Mouse (Mus musculus) cortical plate, adult 2 months (tissue): ENCODE data around the gene Esf1. TPM values are rescaled to one million over a fixed set of nuclear protein-coding genes. Genes with fewer than 3 reads are reported as not detected.
"Not testable (repeated sequence)": the region's sequence is repeated elsewhere in the genome, so short reads cannot be mapped to it uniquely, and the experiment has no call there.

Experiments
- H3K27ac ChIP-seq: fragments of 200-500 bp; 2 replicates; pipeline ENCODE4 v1.5.1; 2012; ENCODE audit warnings: low read length, control low read depth, inconsistent platforms; ENCODE audit not compliant: insufficient read depth
- H3K4me1 ChIP-seq: fragments of 200-500 bp; 2 replicates; pipeline ENCODE4 v1.6.1; 2011; ENCODE audit warnings: low read length; ENCODE audit not compliant: control insufficient read depth, insufficient read depth
- H3K4me3 ChIP-seq: fragments of 200-500 bp; 2 replicates; pipeline ENCODE4 v1.5.1; 2011; ENCODE audit warnings: mild to moderate bottlenecking, low read length, control low read depth; ENCODE audit not compliant: insufficient read depth
- CTCF ChIP-seq: fragments of 200-500 bp; IDR thresholded peaks from 2 replicates; pipeline ENCODE4 v1.5.1; 2011; ENCODE audit warnings: mild to moderate bottlenecking, control low read depth, low read length; ENCODE audit not compliant: insufficient read depth; ENCODE audit errors: extremely low read depth
- POLR2A ChIP-seq: fragments of 200-500 bp; IDR thresholded peaks from 2 replicates; pipeline ENCODE4 v1.6.1; 2011; ENCODE audit warnings: mild to moderate bottlenecking, low read length, control low read depth; ENCODE audit not compliant: insufficient read depth; ENCODE audit errors: extremely low read depth
- polyA plus RNA-seq: library from polyadenylated mRNA; depleted of rRNA; stranded (reverse); fragments of >200 nt; gene quantifications from 2 replicates; pipeline ENCODE4 v1.2.3, GENCODE M21; 2012; rRNA removed

The Esf1 gene
- polyA plus RNA-seq, 1 experiment, result 13.0 TPM

- H3K27ac ChIP-seq, result no peak overlapping the region
- TF ChIP-seq POLR2A (no peak), CTCF (no peak)
- no peak overlapping the region for H3K4me3 ChIP-seq
- no peaks in the 10 kb centered on the region for H3K4me1 ChIP-seq
Measured at GRCm38 (mm10) chr2:140097131-140097591, 73.2 kb downstream of the Esf1 start.

GRCm38 (mm10) chr2:140096034-140096433 is 74.3 kb downstream of the Esf1 start:
- TF ChIP-seq CTCF (no peak), POLR2A (no peak)

GRCm38 (mm10) chr2:140093433-140093832 is 76.9 kb downstream of the Esf1 start:
- Histone ChIP-seq H3K27ac (no peak overlapping the region), H3K4me3 (no peak overlapping the region), H3K4me1 (no peaks in the 10 kb centered on the region)
- TF ChIP-seq CTCF (no peak), POLR2A (no peak)

More at GRCm38 (mm10) chr2:140096034-140096433, 74.3 kb downstream of the Esf1 start:
- Histone ChIP-seq H3K4me1 (no peaks in the 10 kb centered on the region), H3K4me3 (no peak overlapping the region), H3K27ac (no peak overlapping the region)

GRCm38 (mm10) chr2:140084245-140084644 is 86.1 kb downstream of the Esf1 start:
- H3K27ac ChIP-seq, result no peak overlapping the region
- H3K4me1 ChIP-seq, result no peaks in the 10 kb centered on the region
- H3K4me3 ChIP-seq, result no peak overlapping the region
- no peak for TF ChIP-seq POLR2A
- no peak for TF ChIP-seq CTCF

GRCm38 (mm10) chr2:140080747-140081577 is 89.4 kb downstream of the Esf1 start:
- H3K4me3 ChIP-seq, result no peak overlapping the region
- TF ChIP-seq POLR2A (no peak), CTCF (no peak)

GRCm38 (mm10) chr2:140079284-140079683 is 91.1 kb downstream of the Esf1 start:
- not testable (repeated sequence) for H3K4me3 ChIP-seq, H3K27ac ChIP-seq, H3K4me1 ChIP-seq

More at GRCm38 (mm10) chr2:140080747-140081577, 89.4 kb downstream of the Esf1 start:
- Histone ChIP-seq H3K4me1 (no peaks in the 10 kb centered on the region), H3K27ac (no peak overlapping the region)

GRCm38 (mm10) chr2:140078600-140079280 is 91.6 kb downstream of the Esf1 start:
- no peak overlapping the region for H3K27ac ChIP-seq
- H3K4me1 ChIP-seq, result no peaks in the 10 kb centered on the region
- TF ChIP-seq CTCF (no peak), POLR2A (no peak)
- no peak overlapping the region for H3K4me3 ChIP-seq

- Histone ChIP-seq H3K4me1 (no peaks in the 10 kb centered on the region), H3K27ac (no peak overlapping the region), H3K4me3 (no peak overlapping the region)
- TF ChIP-seq CTCF, result no peak
- no peak for TF ChIP-seq POLR2A
Measured at GRCm38 (mm10) chr2:140077476-140077875, 92.9 kb downstream of the Esf1 start.

- TF ChIP-seq POLR2A (no peak), CTCF (no peak)
- no peak overlapping the region for H3K4me3 ChIP-seq
Measured at GRCm38 (mm10) chr2:140075150-140075549, 95.2 kb downstream of the Esf1 start.

More at GRCm38 (mm10) chr2:140075150-140075549, 95.2 kb downstream of the Esf1 start:
- Histone ChIP-seq H3K4me1 (no peaks in the 10 kb centered on the region), H3K27ac (no peak overlapping the region)

Other genes with a start within 250 kb of the Esf1 start
- gene Tasp1, start 103.8 kb downstream of the Esf1 start, polyA plus RNA-seq, result 20.0 and 20.9 TPM in 2 replicates
- not detected in 2 replicates for gene Gm17374, start 18.5 kb downstream of the Esf1 start, polyA plus RNA-seq
- gene Ndufaf5, start 85 bp upstream of the Esf1 start, polyA plus RNA-seq, result 37.3 and 39.7 TPM in 2 replicates
- not detected in 2 replicates for gene Sel1l2, start 219.1 kb upstream of the Esf1 start, polyA plus RNA-seq
- 20.3 and 21.2 TPM in 2 replicates for gene Macrod2, start 224.7 kb upstream of the Esf1 start, polyA plus RNA-seq